In genomic region chr13:45783681-45784080, GRCm38 (mm10) we compare ENCODE assay signal across 9 mouse cellular contexts.
DNase-seq lines count a peak whose midpoint lies in the region; ATAC-seq and TF ChIP-seq lines count a peak whose summit lies in the region.
"Had no signal": no experiment of that assay in that cellular context is flagged by ENCODE, and none has a peak within 500 bp of the region (broad histone marks: within the 10 kb centered on the region; RNA-seq: fewer than 3 reads in every experiment).

No protein-coding gene starts in this region.

- no peaks in the 10 kb centered on the region for H3K27me3 ChIP-seq in heart, embryonic 11.5 days (ENCODE audit: control insufficient read depth, insufficient read depth, low read length)
- no peaks in the 10 kb centered on the region for H3K27me3 ChIP-seq in midbrain, embryonic 15.5 days (replicated peaks)
- H3K27me3 ChIP-seq in midbrain, embryonic 16.5 days (ENCODE audit: control insufficient read depth, insufficient read depth, low read depth, low read length): no peaks in the 10 kb centered on the region

- 82% methylated on average over 10 of the region's 10 CpGs for WGBS in heart, embryonic 11.5 days (ENCODE audit: insufficient replicate concordance)
- 67% methylated on average over 10 of the region's 10 CpGs for WGBS in midbrain, embryonic 15.5 days
- WGBS in midbrain, embryonic 16.5 days: 72% methylated on average over 10 of the region's 10 CpGs

- no peak for TF ChIP-seq POLR2A in embryonic fibroblast, embryonic 13.5 days (IDR thresholded peaks at IDR 0.05; ENCODE audit: low read depth, low read length)

- no peak for TF ChIP-seq CTCF in embryonic fibroblast, embryonic 13.5 days (IDR thresholded peaks at IDR 0.05; ENCODE audit: borderline replicate concordance, insufficient read depth, low read length)

- no peaks in the 10 kb centered on the region for H3K9me3 ChIP-seq in heart, embryonic 11.5 days (replicated peaks; ENCODE audit: control insufficient read depth, low read length)
- no peaks in the 10 kb centered on the region for H3K9me3 ChIP-seq in midbrain, embryonic 15.5 days
- H3K9me3 ChIP-seq in midbrain, embryonic 16.5 days (replicated peaks; ENCODE audit: control insufficient read depth, low read length, poor library complexity, severe bottlenecking): no peaks in the 10 kb centered on the region

- no peak overlapping the region for H3K4me3 ChIP-seq in heart, embryonic 11.5 days (ENCODE audit: low read depth, low read length)
- H3K4me3 ChIP-seq in midbrain, embryonic 15.5 days: no peak overlapping the region
- no peak overlapping the region for H3K4me3 ChIP-seq in midbrain, embryonic 16.5 days (ENCODE audit: low read depth, low read length)
- no peak overlapping the region for H3K4me3 ChIP-seq in embryonic fibroblast, embryonic 13.5 days (ENCODE audit: insufficient read depth, low read length)

- H3K4me2 ChIP-seq in heart, embryonic 11.5 days: no peak overlapping the region
- no peak overlapping the region for H3K4me2 ChIP-seq in midbrain, embryonic 15.5 days
- H3K4me2 ChIP-seq in midbrain, embryonic 16.5 days (ENCODE audit: low read length): no peak overlapping the region

- H3K27ac ChIP-seq in heart, embryonic 11.5 days (ENCODE audit: low read depth, low read length): no peak overlapping the region
- 0 out of 2 replicates have a peak overlapping the region, but pooled peaks have one; percentile 2 for H3K27ac ChIP-seq in midbrain, embryonic 15.5 days
- H3K27ac ChIP-seq in midbrain, embryonic 16.5 days (ENCODE audit: low read length): no peak overlapping the region
- 0 out of 2 replicates have a peak overlapping the region, but pooled peaks have one; percentile 0 for H3K27ac ChIP-seq in embryonic fibroblast, embryonic 13.5 days (ENCODE audit: insufficient read depth, low read length)

- H3K36me3 ChIP-seq in heart, embryonic 11.5 days (ENCODE audit: control insufficient read depth, insufficient read depth, low read length): peaks cover 2% of the 10 kb centered on the region; the same call in 1 of the 2 replicates
- H3K36me3 ChIP-seq in midbrain, embryonic 15.5 days (replicated peaks): no peaks in the 10 kb centered on the region
- no peaks in the 10 kb centered on the region; the same call in 1 of the 2 replicates for H3K36me3 ChIP-seq in midbrain, embryonic 16.5 days (ENCODE audit: control insufficient read depth, insufficient read depth, low read length)

- H3K4me1 ChIP-seq in heart, embryonic 11.5 days (ENCODE audit: control insufficient read depth, insufficient read depth, low read length): no peaks in the 10 kb centered on the region
- no peaks in the 10 kb centered on the region for H3K4me1 ChIP-seq in midbrain, embryonic 15.5 days
- no peaks in the 10 kb centered on the region for H3K4me1 ChIP-seq in midbrain, embryonic 16.5 days (ENCODE audit: control insufficient read depth, insufficient read depth, low read length)
- no peaks in the 10 kb centered on the region; the same call in 1 of the 2 replicates for H3K4me1 ChIP-seq in embryonic fibroblast, embryonic 13.5 days (ENCODE audit: control insufficient read depth, insufficient read depth, low read length)

- DNase-seq in heart, adult 11 months: peak; percentile 90
- DNase-seq in right cerebral cortex, postnatal 14 days: peak; percentile 35
- DNase-seq in yolk sac, embryonic 10.5 days (ENCODE audit: low spot score): no peak
- DNase-seq: thymus, postnatal 14 days had no signal

- no peak for ATAC-seq in heart, embryonic 11.5 days (replicated peaks; ENCODE audit: insufficient number of reproducible peaks, low FRiP score, low TSS enrichment)
- ATAC-seq in midbrain, embryonic 15.5 days (replicated peaks): no peak
- ATAC-seq in midbrain, embryonic 16.5 days: no peak
- ATAC-seq: intestine, embryonic 16.5 days had no signal

- no peak overlapping the region for H3K9ac ChIP-seq in heart, embryonic 11.5 days (ENCODE audit: low read depth, low read length)
- no peak overlapping the region for H3K9ac ChIP-seq in midbrain, embryonic 15.5 days
- H3K9ac ChIP-seq in midbrain, embryonic 16.5 days (ENCODE audit: low read depth, low read length): no peak overlapping the region

Comparison
In these comparisons a context has a peak if more than half of its experiments do, and no peak if none do; other contexts are left out.
1. H3K27ac ChIP-seq: peak in midbrain, embryonic 15.5 days (single experiment) and embryonic fibroblast, embryonic 13.5 days (single experiment); none in heart, embryonic 11.5 days (single experiment) and midbrain, embryonic 16.5 days (single experiment).